Mouse (Mus musculus) embryonic facial prominence, embryonic 14.5 days (tissue): ENCODE results near the gene Ptbp1. TPM values are rescaled to one million over a fixed set of nuclear protein-coding genes. Genes with fewer than 3 reads are reported as not detected.
A peak's percentile ranks its signal among the peaks of the same experiment; 100 is the strongest.

ENCODE experiments used
- ATAC-seq: fragments of 200-750 bp; cut with Nextera tagmentation; 2 replicates; pipeline ENCODE4 v1.8.0; 2017; ENCODE audit warnings: low read depth, moderate number of reproducible peaks, moderate TSS enrichment
- DNase-seq: peaks from one replicate; pipeline ENCODE4 v3.0.0-alpha.2; 2015; ENCODE audit warnings: low spot score
- H3K27ac ChIP-seq: fragments of 300-500 bp; sonication (generic); replicated peaks from 2 replicates; pipeline ENCODE4 v1.5.1; 2014; ENCODE audit warnings: low read depth, mild to moderate bottlenecking, low read length, moderate library complexity
- H3K27me3 ChIP-seq: fragments of 300-500 bp; sonication (generic); replicated peaks from 2 replicates; pipeline ENCODE4 v1.6.1; 2014; ENCODE audit warnings: low read length; ENCODE audit not compliant: control insufficient read depth, insufficient read depth
- H3K36me3 ChIP-seq: fragments of 300-500 bp; sonication (generic); 2 replicates; pipeline ENCODE4 v1.6.1; 2014; ENCODE audit warnings: low read length, mixed read lengths; ENCODE audit not compliant: control insufficient read depth, insufficient read depth
- H3K4me1 ChIP-seq: fragments of 300-500 bp; sonication (generic); 2 replicates; pipeline ENCODE4 v1.6.1; 2014; ENCODE audit warnings: antibody characterized with exemption, low read length; ENCODE audit not compliant: control insufficient read depth, insufficient read depth
- H3K4me2 ChIP-seq: fragments of 300-500 bp; sonication (generic); 2 replicates; pipeline ENCODE4 v1.6.1; 2014; ENCODE audit warnings: low read depth, mild to moderate bottlenecking, low read length, moderate library complexity, mixed read lengths
- H3K4me3 ChIP-seq: fragments of 300-500 bp; sonication (generic); 2 replicates; pipeline ENCODE4 v1.5.1; 2014; ENCODE audit warnings: low read depth, mild to moderate bottlenecking, low read length
- H3K9ac ChIP-seq: fragments of 300-500 bp; sonication (generic); 2 replicates; pipeline ENCODE4 v1.6.1; 2014; ENCODE audit warnings: low read depth, mild to moderate bottlenecking, low read length, moderate library complexity, mixed read lengths
- H3K9me3 ChIP-seq: fragments of 300-500 bp; sonication (generic); 2 replicates; pipeline ENCODE4 v1.6.1; 2016; ENCODE audit warnings: low read length; ENCODE audit not compliant: control insufficient read depth
- WGBS: fragments of 180-500 bp; shearing (Covaris S2); extraction: QIAGEN DNeasy Blood & Tissue Kit; methylation state at CpG from one replicate; pipeline ENCODE4 v1.1.7; 2014; 5-methylcytosine and 5-hydroxymethylcytosine counted together
- microRNA-seq: library from miRNA; unstranded; fragments of <30 nt; microRNA quantifications from one replicate; pipeline ENCODE4, GENCODE M21; 2016; ENCODE audit warnings: borderline number of aligned reads
- polyA plus RNA-seq: library from polyadenylated mRNA; unstranded; fragments of >200 nt; fragmentation: Nextera tagmentation; extraction: Ambion mirVana; gene quantifications from 2 replicates; pipeline ENCODE4 v1.2.1, GENCODE M21; 2014

Gene Ptbp1
- polyA plus RNA-seq, 1 experiment from 2014 or later = 198 TPM

DNA sequence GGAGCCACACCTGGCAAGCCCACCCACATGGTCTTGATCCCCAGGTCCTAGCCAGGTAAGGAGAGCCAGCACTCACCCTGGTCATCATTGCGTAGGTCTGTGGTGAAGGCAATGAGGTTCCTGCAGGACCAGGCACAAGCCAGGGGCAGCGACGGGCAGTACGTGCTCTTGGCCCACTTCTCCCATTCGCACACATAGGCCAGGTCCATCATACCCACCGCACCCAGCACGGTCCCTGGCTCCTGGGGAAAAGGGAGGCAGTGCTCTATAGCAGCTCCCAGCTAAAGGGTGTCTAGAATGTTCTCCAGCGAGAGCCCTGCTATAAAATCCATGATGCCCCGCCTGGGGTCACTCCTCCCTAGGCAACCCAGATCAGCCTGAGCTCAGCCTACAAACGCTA is 53.2 kb downstream of the Ptbp1 start:
- no peak overlapping the region for H3K27ac ChIP-seq
- DNase-seq = no peak
- H3K36me3 ChIP-seq = peaks cover 58% of the 10 kb centered on the region
- H3K4me1 ChIP-seq = no peaks in the 10 kb centered on the region
- no peak for ATAC-seq
- no peak overlapping the region for H3K4me2 ChIP-seq
- no peak overlapping the region; the same call in 1 of the 2 replicates for H3K4me3 ChIP-seq
- H3K9me3 ChIP-seq = no peaks in the 10 kb centered on the region
- 93% methylated on average over 9 of the region's 10 CpGs for WGBS
- H3K27me3 ChIP-seq = no peaks in the 10 kb centered on the region
- no peak overlapping the region for H3K9ac ChIP-seq

GRCm38 (mm10) chr10:79908167-79909091 is 54.2 kb downstream of the Ptbp1 start, which contains the start of gene Med16:
Gene Med16, minus strand, starts transcription at chr10:79908923.
- peak within 1 kb of the TSS; percentile 50 for H3K4me2 ChIP-seq
- peak within 1 kb of the TSS; percentile 97 for H3K9ac ChIP-seq
- no peaks in the 10 kb centered on the region for H3K9me3 ChIP-seq
- H3K27ac ChIP-seq = peak within 1 kb of the TSS; percentile 98
- peaks cover 57% of the 10 kb centered on the region for H3K36me3 ChIP-seq
- no peaks in the 10 kb centered on the region for H3K4me1 ChIP-seq
- no peaks in the 10 kb centered on the region for H3K27me3 ChIP-seq
- ATAC-seq = peak; percentile 95
- WGBS = 3% methylated on average over 52 of the region's 52 CpGs
- peak; percentile 98 for DNase-seq
- H3K4me3 ChIP-seq = peak within 1 kb of the TSS; percentile 78

DNA sequence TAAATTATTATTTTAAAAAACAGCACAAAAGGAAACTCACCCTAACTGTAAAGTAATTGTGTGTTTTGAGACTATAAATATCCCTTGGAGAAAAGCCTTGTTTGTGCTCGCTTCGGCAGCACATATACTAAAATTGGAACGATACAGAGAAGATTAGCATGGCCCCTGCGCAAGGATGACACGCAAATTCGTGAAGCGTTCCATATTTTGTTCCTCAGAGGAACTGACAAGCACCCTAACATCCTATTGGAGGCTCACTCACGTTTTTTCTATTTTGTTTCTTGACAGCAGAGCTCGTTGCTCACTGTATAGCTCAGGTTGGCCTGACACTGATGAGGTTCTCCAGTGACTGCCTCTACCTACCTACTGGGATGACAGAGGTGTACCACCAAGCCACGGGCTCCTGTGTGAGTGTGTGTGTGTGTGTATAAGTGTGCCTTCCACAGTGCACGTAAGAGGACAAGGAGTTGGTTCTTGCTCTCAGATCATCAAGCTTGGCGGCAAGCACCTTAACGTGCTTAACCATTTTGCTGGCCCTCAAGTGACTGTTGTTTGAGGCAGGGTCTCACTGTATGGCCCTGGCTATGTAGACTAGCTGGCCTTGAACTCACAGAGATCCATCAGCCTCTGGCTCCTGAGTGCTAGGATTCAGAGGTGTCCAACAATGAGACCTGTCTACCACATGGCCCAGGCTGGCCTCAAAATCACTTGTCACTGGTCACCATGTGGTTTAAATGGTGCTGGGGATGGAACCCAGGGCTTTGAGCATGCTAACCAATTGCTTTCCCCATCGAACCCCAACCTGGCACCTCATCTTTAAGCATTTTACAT is 55.1 kb downstream of the Ptbp1 start:
- peaks cover 51% of the 10 kb centered on the region for H3K36me3 ChIP-seq

GRCm38 (mm10) chr10:79910556-79910955 is 56.3 kb downstream of the Ptbp1 start, which contains the start of gene Gm26602:
Gene Gm26602, plus strand, starts transcription at chr10:79910856.
- Histone ChIP-seq H3K4me3 (no peak within 1 kb of the TSS), H3K9ac (no peak within 1 kb of the TSS), H3K4me2 (no peak within 1 kb of the TSS), H3K27ac (peak within 1 kb of the TSS; percentile 98; the same call in 1 of the 2 replicates), H3K27me3 (no peaks in the 10 kb centered on the region), H3K36me3 (peaks cover 39% of the 10 kb centered on the region), H3K4me1 (peaks cover 1% of the 10 kb centered on the region), H3K9me3 (no peaks in the 10 kb centered on the region)
- DNase-seq (no peak), ATAC-seq (no peak)
- WGBS = 92% methylated on average over 4 of the region's 4 CpGs

More for the DNA sequence above, 55.1 kb downstream of the Ptbp1 start:
- WGBS = 24% methylated on average over 14 of the region's 14 CpGs
- Histone ChIP-seq H3K9me3 (no peaks in the 10 kb centered on the region), H3K4me3 (peak overlapping the region; percentile 78), H3K4me1 (no peaks in the 10 kb centered on the region), H3K9ac (peak overlapping the region; percentile 97), H3K27ac (peak overlapping the region; percentile 98), H3K27me3 (no peaks in the 10 kb centered on the region), H3K4me2 (peak overlapping the region; percentile 50)
- peak; percentile 69 for ATAC-seq
- peak; percentile 63 for DNase-seq

- H3K27me3 ChIP-seq = peaks cover 1% of the 10 kb centered on the region
- H3K9ac ChIP-seq = no peak overlapping the region
- peaks cover 8% of the 10 kb centered on the region for H3K4me1 ChIP-seq
- DNase-seq (no peak), ATAC-seq (no peak)
- peaks cover 26% of the 10 kb centered on the region for H3K36me3 ChIP-seq
- H3K27ac ChIP-seq = no peak overlapping the region
- H3K4me3 ChIP-seq = no peak overlapping the region
- H3K4me2 ChIP-seq = no peak overlapping the region
- WGBS = 60% methylated on average over 20 of the region's 20 CpGs
- H3K9me3 ChIP-seq = no peaks in the 10 kb centered on the region
These were observed 58.2 kb downstream of the Ptbp1 start for GRCm38 (mm10) chr10:79912412-79912811.

Small RNA genes within 50 kb of the gene (microRNA-seq; reads per million reads assigned to microRNA genes)
- not detected for gene Mir6910

Other genes with a start within 250 kb of the Ptbp1 start
- 0.09 TPM in 1 of 2 replicates, not detected in the other for gene C2cd4c, start 240.4 kb upstream of the Ptbp1 start, polyA plus RNA-seq
- gene Shc2, start 216.5 kb upstream of the Ptbp1 start, polyA plus RNA-seq = 11.3 and 11.4 TPM in 2 replicates
- not detected in 2 replicates for gene Odf3l2, start 208.7 kb upstream of the Ptbp1 start, polyA plus RNA-seq
- gene Madcam1, start 189.9 kb upstream of the Ptbp1 start, polyA plus RNA-seq = 8.5 and 11.6 TPM in 2 replicates
- gene Tpgs1, start 185.1 kb upstream of the Ptbp1 start, polyA plus RNA-seq = 58.7 and 65.3 TPM in 2 replicates
- 106 TPM in 2 replicates for gene Cdc34, start 172.2 kb upstream of the Ptbp1 start, polyA plus RNA-seq
- 0.31 and 0.51 TPM in 2 replicates for gene Gzmm, start 165.4 kb upstream of the Ptbp1 start, polyA plus RNA-seq
- 846 and 847 TPM in 2 replicates for gene Bsg, start 149.9 kb upstream of the Ptbp1 start, polyA plus RNA-seq
- gene Hcn2, start 137.8 kb upstream of the Ptbp1 start, polyA plus RNA-seq = 0.15 and 0.20 TPM in 2 replicates
- 32.5 and 33.6 TPM in 2 replicates for gene Polrmt, start 107.8 kb upstream of the Ptbp1 start, polyA plus RNA-seq
- 0.35 and 0.38 TPM in 2 replicates for gene Fgf22, start 99.4 kb upstream of the Ptbp1 start, polyA plus RNA-seq
- gene Rnf126, start 87.5 kb upstream of the Ptbp1 start, polyA plus RNA-seq = 77.5 and 78.9 TPM in 2 replicates
- gene Fstl3, start 77.2 kb upstream of the Ptbp1 start, polyA plus RNA-seq = 8.3 and 10.7 TPM in 2 replicates
- gene Prss57, start 63.5 kb upstream of the Ptbp1 start, polyA plus RNA-seq = 0.16 TPM in 1 of 2 replicates, not detected in the other
- 62.5 and 75.4 TPM in 2 replicates for gene Palm, start 60.9 kb upstream of the Ptbp1 start, polyA plus RNA-seq
- 2.3 and 3.9 TPM in 2 replicates for gene Misp, start 33.4 kb upstream of the Ptbp1 start, polyA plus RNA-seq
- 4.1 and 6.7 TPM in 2 replicates for gene Prtn3, start 20.0 kb downstream of the Ptbp1 start, polyA plus RNA-seq
- 32.4 and 50.2 TPM in 2 replicates for gene Plppr3, start 20.2 kb downstream of the Ptbp1 start, polyA plus RNA-seq
- gene Elane, start 31.8 kb downstream of the Ptbp1 start, polyA plus RNA-seq = 0.64 and 2.0 TPM in 2 replicates
- 0.22 TPM in 1 of 2 replicates, not detected in the other for gene Cfd, start 36.4 kb downstream of the Ptbp1 start, polyA plus RNA-seq
- gene Med16, start 54.5 kb downstream of the Ptbp1 start, polyA plus RNA-seq = 33.7 and 40.2 TPM in 2 replicates
- 4.1 and 6.7 TPM in 2 replicates for gene Gm26602, start 56.4 kb downstream of the Ptbp1 start, polyA plus RNA-seq
- gene Kiss1r, start 62.5 kb downstream of the Ptbp1 start, polyA plus RNA-seq = 0.56 and 0.58 TPM in 2 replicates
- gene R3hdm4, start 66.8 kb downstream of the Ptbp1 start, polyA plus RNA-seq = 114 and 124 TPM in 2 replicates
- gene Arid3a, start 72.6 kb downstream of the Ptbp1 start, polyA plus RNA-seq = 3.1 and 3.5 TPM in 2 replicates
- 97.4 and 100 TPM in 2 replicates for gene Wdr18, start 105.7 kb downstream of the Ptbp1 start, polyA plus RNA-seq
- 0.37 and 0.56 TPM in 2 replicates for gene Grin3b, start 116.3 kb downstream of the Ptbp1 start, polyA plus RNA-seq
- gene Tmem259, start 129.9 kb downstream of the Ptbp1 start, polyA plus RNA-seq = 20.6 and 22.3 TPM in 2 replicates
- gene Cnn2, start 134.2 kb downstream of the Ptbp1 start, polyA plus RNA-seq = 293 and 304 TPM in 2 replicates
- 2.5 and 2.8 TPM in 2 replicates for gene Abca7, start 142.1 kb downstream of the Ptbp1 start, polyA plus RNA-seq
- 4.4 and 6.4 TPM in 2 replicates for gene Arhgap45, start 162.2 kb downstream of the Ptbp1 start, polyA plus RNA-seq
- 207 and 227 TPM in 2 replicates for gene Polr2e, start 185.4 kb downstream of the Ptbp1 start, polyA plus RNA-seq
- 505 and 517 TPM in 2 replicates for gene Gpx4, start 192.7 kb downstream of the Ptbp1 start, polyA plus RNA-seq